Mouse (Mus musculus) forebrain, embryonic 11.5 days (tissue): Measurements from ENCODE around the gene Pmf1. TPM values are rescaled to one million over a fixed set of nuclear protein-coding genes. Genes with fewer than 3 reads are reported as not detected.
A peak's percentile ranks its signal among the peaks of the same experiment; 100 is the strongest.

Experiments
- ATAC-seq: fragments of 200-750 bp; cut with Nextera tagmentation; replicated peaks from 2 replicates; pipeline ENCODE4 v1.8.0; 2017; ENCODE audit warnings: moderate TSS enrichment; ENCODE audit not compliant: low FRiP score
- DNase-seq: peaks from one replicate; pipeline ENCODE4 v3.0.0-alpha.2; 2017; ENCODE audit warnings: low spot score
- H3K27ac ChIP-seq: fragments of 300-500 bp; sonication (generic); 2 replicates; pipeline ENCODE4 v1.5.1; 2014; ENCODE audit warnings: low read depth, low read length
- H3K27me3 ChIP-seq: fragments of 300-500 bp; sonication (generic); 2 replicates; pipeline ENCODE4 v1.6.1; 2014; ENCODE audit warnings: mild to moderate bottlenecking, low read length, mixed read lengths; ENCODE audit not compliant: control insufficient read depth, insufficient read depth
- H3K36me3 ChIP-seq: fragments of 300-500 bp; sonication (generic); 2 replicates; pipeline ENCODE4 v1.6.1; 2014; ENCODE audit warnings: mild to moderate bottlenecking, low read length, moderate library complexity, mixed read lengths; ENCODE audit not compliant: control insufficient read depth, insufficient read depth
- H3K4me1 ChIP-seq: fragments of 300-500 bp; sonication (generic); replicated peaks from 2 replicates; pipeline ENCODE4 v1.6.1; 2014; ENCODE audit warnings: low read length, mixed read lengths; ENCODE audit not compliant: control insufficient read depth, insufficient read depth
- H3K4me2 ChIP-seq: fragments of 300-500 bp; sonication (generic); 2 replicates; pipeline ENCODE4 v1.6.1; 2014; ENCODE audit warnings: low read depth, mild to moderate bottlenecking, low read length, moderate library complexity, mixed read lengths; ENCODE audit not compliant: severe bottlenecking
- H3K4me3 ChIP-seq: fragments of 300-500 bp; sonication (generic); 2 replicates; pipeline ENCODE4 v1.5.1; 2014; ENCODE audit warnings: low read depth, low read length
- H3K9ac ChIP-seq: fragments of 300-500 bp; sonication (generic); 2 replicates; pipeline ENCODE4 v1.6.1; 2014; ENCODE audit warnings: low read length
- H3K9me3 ChIP-seq: fragments of 300-500 bp; sonication (generic); 2 replicates; pipeline ENCODE4 v1.6.1; 2016; ENCODE audit warnings: low read length, mixed read lengths; ENCODE audit not compliant: control insufficient read depth
- WGBS: fragments of 180-500 bp; shearing (Covaris S2); extraction: QIAGEN DNeasy Blood & Tissue Kit; methylation state at CpG from one replicate; pipeline ENCODE4 v1.1.7; 2014; 5-methylcytosine and 5-hydroxymethylcytosine counted together
- polyA plus RNA-seq: library from polyadenylated mRNA; unstranded; fragments of >200 nt; fragmentation: Nextera tagmentation; extraction: Ambion mirVana; gene quantifications from 2 replicates; pipeline ENCODE4 v1.2.1, GENCODE M21; 2014

Gene Pmf1
- polyA plus RNA-seq, 1 experiment from 2014 or later: 141 TPM

DNA sequence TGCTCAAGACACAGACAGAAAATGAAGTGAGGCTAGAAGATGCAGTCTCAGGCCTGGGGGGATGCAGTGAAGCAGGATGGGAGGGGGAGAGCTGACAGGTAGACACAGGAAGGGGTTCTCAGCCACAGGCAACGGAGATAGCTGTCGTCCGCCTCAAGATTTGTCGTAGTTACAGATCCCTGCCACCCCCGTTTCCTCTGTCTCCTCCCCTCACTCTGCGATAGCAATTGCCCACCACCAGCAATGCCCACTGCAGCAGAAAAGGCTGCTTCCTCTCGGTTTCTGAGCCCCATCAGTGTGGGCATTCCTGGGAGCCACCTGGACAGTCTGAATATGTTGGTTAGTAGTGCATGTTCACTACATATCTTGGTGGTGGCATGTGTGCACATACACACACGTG, 43.2 kb upstream of the Pmf1 start:
- Histone ChIP-seq H3K27me3 (no peaks in the 10 kb centered on the region), H3K27ac (no peak overlapping the region), H3K4me1 (peaks cover 7% of the 10 kb centered on the region; the same call in 1 of the 2 replicates), H3K4me2 (no peak overlapping the region), H3K4me3 (no peak overlapping the region), H3K9ac (no peak overlapping the region), H3K36me3 (no peaks in the 10 kb centered on the region), H3K9me3 (no peaks in the 10 kb centered on the region)
- ATAC-seq: no peak
- 61% methylated on average over 8 of the region's 8 CpGs for whole genome bisulfite sequencing
- DNase-seq: no peak

DNA sequence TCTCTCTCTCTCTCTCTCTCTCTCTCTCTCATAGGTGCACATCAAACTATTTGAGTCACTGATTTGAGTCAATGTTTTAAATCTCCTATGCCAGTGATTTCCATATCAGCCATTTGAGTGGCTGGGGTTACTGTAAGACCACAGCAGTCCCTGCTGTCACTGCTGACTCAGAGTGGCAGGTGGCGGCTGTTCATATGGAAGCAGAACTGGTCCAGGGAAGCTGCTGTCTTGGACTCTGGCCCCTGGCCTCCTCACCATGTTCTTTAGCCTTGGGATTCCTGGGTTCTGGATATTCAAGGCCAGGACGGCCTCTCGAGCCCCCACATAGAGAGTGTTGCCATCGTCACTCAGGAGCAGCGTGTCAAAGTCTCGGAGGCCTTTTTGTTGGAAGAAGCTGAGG, 42.6 kb upstream of the Pmf1 start:
- no peaks in the 10 kb centered on the region for H3K27me3 ChIP-seq
- ATAC-seq: no peak

DNA sequence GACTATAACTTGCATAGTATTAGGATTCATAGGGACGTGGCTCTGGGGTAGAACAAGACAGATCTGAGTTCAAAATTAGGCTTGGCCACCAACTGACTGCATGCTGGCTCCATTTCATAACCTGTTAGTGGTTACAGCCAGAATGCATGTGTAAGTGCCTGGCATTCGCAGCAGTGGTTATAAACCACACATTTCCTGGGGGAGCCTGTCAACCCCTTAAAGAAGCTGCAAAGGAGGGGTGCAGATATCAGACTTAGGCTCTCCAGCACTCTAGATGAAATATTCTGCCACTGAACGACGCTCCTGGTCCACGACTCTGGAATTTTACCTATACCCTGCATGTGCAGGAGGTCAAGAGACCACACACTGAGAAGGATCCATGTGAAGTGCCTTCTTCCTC, 42.1 kb upstream of the Pmf1 start:
- DNase-seq: no peak
- 75% methylated on average over 5 of the region's 5 CpGs for WGBS
- Histone ChIP-seq H3K4me2 (no peak overlapping the region), H3K27me3 (no peaks in the 10 kb centered on the region), H3K4me3 (no peak overlapping the region), H3K36me3 (no peaks in the 10 kb centered on the region), H3K4me1 (peaks cover 2% of the 10 kb centered on the region; the same call in 1 of the 2 replicates), H3K27ac (no peak overlapping the region), H3K9ac (no peak overlapping the region), H3K9me3 (no peaks in the 10 kb centered on the region)
- no peak for ATAC-seq

More for the DNA sequence above, 42.6 kb upstream of the Pmf1 start:
- no peak for DNase-seq
- H3K9ac ChIP-seq: no peak overlapping the region
- no peaks in the 10 kb centered on the region for H3K36me3 ChIP-seq
- H3K4me3 ChIP-seq: no peak overlapping the region
- 72% methylated on average over 6 of the region's 6 CpGs for WGBS
- H3K9me3 ChIP-seq: no peaks in the 10 kb centered on the region
- H3K27ac ChIP-seq: no peak overlapping the region
- H3K4me1 ChIP-seq: peaks cover 2% of the 10 kb centered on the region; the same call in 1 of the 2 replicates
- no peak overlapping the region for H3K4me2 ChIP-seq

DNA sequence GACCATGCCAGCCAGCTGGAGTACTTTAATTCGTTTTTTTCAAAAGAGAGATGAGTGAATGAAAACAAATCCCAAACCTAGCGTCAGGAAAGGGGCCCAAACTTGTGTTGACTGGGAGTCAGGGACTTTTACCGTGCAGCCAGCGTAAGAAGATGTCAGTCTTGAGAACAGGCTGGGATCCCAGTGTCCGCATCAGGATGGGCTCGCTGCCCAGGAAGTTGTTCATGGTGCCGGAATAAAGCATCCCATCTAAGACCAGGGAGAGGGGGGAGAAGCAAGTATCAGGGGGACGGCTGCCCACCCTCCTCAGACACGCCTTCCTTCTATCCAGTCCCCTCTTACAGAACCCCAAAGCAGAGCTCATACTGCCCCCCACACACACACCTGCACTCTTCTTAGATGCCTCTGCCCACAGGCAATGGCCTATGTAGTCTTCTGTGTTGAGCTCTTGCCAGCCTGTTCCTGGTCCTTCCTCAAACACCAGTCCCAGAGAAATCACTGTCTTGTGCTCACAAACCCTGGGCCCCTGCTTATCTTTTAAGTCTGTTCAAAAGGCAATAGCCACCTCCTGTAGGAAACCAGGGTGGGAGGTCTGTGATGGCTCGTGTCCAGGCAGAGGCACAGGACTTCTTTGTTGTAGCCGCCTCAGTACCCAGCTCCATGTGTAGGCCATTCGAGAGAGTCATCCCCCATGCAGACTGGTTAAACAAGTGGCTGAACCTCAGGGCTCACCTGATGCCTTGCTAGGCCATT, 40.4 kb upstream of the Pmf1 start:
- 81% methylated on average over 12 of the region's 12 CpGs for WGBS
- H3K4me1 ChIP-seq: peaks cover 2% of the 10 kb centered on the region; the same call in 1 of the 2 replicates
- no peak overlapping the region for H3K9ac ChIP-seq
- no peak overlapping the region for H3K4me2 ChIP-seq
- ATAC-seq: no peak
- H3K36me3 ChIP-seq: no peaks in the 10 kb centered on the region
- no peaks in the 10 kb centered on the region for H3K27me3 ChIP-seq
- no peak overlapping the region for H3K27ac ChIP-seq
- no peak for DNase-seq
- H3K4me3 ChIP-seq: no peak overlapping the region
- no peaks in the 10 kb centered on the region for H3K9me3 ChIP-seq

DNA sequence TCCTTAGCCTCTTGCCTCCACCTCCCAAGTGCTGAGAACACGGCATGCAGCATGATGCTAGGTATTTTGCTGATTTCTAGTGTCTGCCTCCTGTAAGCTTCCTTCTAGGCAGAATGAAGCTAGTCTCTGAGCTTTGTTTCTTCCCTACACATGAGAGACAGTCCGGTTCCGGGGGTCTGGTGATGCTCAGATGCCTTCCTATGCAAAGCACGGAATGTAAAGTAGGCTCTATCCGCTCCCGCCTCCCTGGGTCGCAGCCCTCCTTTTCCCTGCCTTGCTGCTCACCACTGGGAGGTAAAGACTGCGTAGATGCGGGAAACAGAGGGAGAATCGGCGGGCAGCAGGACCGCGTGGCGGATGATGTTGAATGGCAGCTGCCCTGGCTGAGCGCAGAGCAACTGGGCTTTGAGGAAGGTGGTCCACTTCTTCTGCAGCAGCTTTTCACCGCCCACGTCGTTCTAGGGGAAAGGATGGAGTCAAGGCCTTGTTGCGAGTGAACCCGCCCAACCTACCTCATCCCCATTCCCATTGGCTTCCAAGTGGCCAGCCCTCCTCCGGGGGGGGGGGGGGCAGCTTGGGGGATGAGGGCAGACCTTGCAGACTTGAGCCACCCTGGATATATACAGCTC, 39.4 kb upstream of the Pmf1 start:
- DNase-seq: peak; percentile 77
- Histone ChIP-seq H3K4me2 (peak overlapping the region; percentile 37), H3K27me3 (no peaks in the 10 kb centered on the region), H3K9ac (peak overlapping the region; percentile 58), H3K9me3 (no peaks in the 10 kb centered on the region), H3K4me3 (peak overlapping the region; percentile 21), H3K4me1 (peaks cover 2% of the 10 kb centered on the region; the same call in 1 of the 2 replicates), H3K27ac (no peak overlapping the region), H3K36me3 (no peaks in the 10 kb centered on the region)
- WGBS: 8% methylated on average over 21 of the region's 21 CpGs
- ATAC-seq: peak; percentile 65

DNA sequence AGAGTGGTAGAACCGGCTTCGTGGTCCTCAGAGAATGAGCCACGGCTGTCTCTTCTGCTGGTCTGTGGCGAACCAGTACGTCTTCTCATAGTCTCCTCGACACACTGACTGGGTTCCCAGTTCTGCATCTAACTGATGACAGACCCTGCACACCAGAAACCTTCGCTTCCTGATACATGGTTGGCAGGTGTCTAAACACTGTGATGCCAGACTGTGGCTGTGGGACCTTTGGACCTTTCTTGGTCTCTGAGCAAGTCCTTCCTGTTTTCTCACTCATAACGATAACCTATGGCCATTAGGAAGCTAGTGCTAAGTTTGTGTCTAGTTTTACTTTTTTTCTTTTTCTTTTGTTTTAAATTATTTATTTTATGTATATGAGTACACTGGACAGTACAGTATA, 38.3 kb upstream of the Pmf1 start:
- peak; percentile 42 for DNase-seq
- WGBS: 95% methylated on average over 8 of the region's 8 CpGs
- H3K4me2 ChIP-seq: no peak overlapping the region
- no peaks in the 10 kb centered on the region for H3K36me3 ChIP-seq
- H3K9ac ChIP-seq: no peak overlapping the region
- no peaks in the 10 kb centered on the region for H3K9me3 ChIP-seq
- peaks cover 2% of the 10 kb centered on the region; the same call in 1 of the 2 replicates for H3K4me1 ChIP-seq
- no peak for ATAC-seq
- no peak overlapping the region for H3K4me3 ChIP-seq
- H3K27ac ChIP-seq: no peak overlapping the region
- no peaks in the 10 kb centered on the region for H3K27me3 ChIP-seq

DNA sequence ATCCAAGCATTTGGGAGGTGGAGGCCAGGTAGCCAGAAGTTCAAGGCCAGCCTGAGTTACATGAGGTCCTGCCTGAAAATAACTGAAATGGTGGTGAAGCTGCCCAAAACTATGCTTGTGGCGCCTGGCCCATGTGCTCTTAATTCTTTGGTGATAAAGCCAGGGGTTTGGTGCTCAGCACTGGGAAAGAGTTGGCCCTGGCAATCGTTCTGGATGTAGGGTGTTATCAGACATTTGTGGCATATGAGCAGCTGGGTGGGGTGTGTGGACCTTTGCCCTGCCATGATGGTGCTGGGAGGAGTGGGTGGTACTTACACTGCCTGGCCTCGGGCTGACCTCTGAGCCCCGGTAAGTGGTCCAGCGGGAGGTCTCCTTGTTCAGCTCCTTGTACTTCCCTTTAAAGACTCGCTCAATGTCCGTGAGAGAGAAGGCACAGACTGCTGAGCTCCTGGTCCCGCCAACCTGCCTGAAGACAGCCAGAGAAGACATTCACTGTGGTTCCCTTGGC, 37.6 kb upstream of the Pmf1 start:
- Histone ChIP-seq H3K9me3 (no peaks in the 10 kb centered on the region), H3K27ac (no peak overlapping the region), H3K4me2 (no peak overlapping the region), H3K36me3 (no peaks in the 10 kb centered on the region), H3K4me3 (no peak overlapping the region), H3K4me1 (peaks cover 2% of the 10 kb centered on the region; the same call in 1 of the 2 replicates), H3K27me3 (no peaks in the 10 kb centered on the region), H3K9ac (no peak overlapping the region)
- ATAC-seq (no peak), DNase-seq (peak; percentile 41)
- WGBS: 64% methylated on average over 8 of the region's 8 CpGs

DNA sequence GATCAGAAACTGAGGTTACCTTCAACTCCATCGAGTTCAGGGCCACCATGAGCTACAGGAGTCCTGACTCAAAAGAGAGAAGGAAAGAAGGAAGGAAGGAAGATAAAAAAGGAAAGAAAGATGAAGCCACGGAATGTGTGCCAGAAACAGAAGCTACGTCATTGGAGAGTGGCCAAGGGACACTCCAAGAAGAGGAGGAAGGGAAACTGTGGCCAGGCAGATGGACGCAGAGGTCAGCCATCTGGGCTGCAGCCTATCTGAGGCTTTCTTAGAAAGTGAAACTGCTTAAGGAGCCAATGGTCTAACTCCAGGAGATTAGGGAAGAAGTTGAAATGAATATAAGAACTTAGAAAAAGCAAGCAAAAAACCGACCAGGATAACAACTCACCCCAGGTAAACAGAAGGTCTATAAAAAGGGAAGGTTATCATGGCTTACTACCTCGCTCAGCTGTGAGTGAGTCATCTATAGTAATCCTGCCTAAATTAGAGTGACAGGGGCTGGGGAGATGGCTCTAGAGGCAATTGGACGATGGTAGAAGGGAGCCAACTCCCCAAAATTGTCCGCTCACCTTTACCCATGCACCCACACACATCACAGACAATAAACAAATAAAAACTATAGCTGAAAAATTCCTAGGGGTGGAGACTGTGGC, 36.5 kb upstream of the Pmf1 start:
- no peak for ATAC-seq
- Histone ChIP-seq H3K4me2 (no peak overlapping the region), H3K36me3 (no peaks in the 10 kb centered on the region), H3K9ac (no peak overlapping the region), H3K4me1 (peaks cover 2% of the 10 kb centered on the region; the same call in 1 of the 2 replicates), H3K27ac (no peak overlapping the region), H3K27me3 (no peaks in the 10 kb centered on the region), H3K4me3 (no peak overlapping the region), H3K9me3 (no peaks in the 10 kb centered on the region)
- 82% methylated on average over 8 of the region's 8 CpGs for WGBS
- no peak for DNase-seq
